Mouse (Mus musculus): ENCODE results near the gene Slc46a2. TPM values are rescaled to one million over a fixed set of nuclear protein-coding genes. Genes with fewer than 3 reads are reported as not detected.

Slc46a2 gene
- polyA plus RNA-seq, 1 experiment from 2014 or later = not detected

DNA sequence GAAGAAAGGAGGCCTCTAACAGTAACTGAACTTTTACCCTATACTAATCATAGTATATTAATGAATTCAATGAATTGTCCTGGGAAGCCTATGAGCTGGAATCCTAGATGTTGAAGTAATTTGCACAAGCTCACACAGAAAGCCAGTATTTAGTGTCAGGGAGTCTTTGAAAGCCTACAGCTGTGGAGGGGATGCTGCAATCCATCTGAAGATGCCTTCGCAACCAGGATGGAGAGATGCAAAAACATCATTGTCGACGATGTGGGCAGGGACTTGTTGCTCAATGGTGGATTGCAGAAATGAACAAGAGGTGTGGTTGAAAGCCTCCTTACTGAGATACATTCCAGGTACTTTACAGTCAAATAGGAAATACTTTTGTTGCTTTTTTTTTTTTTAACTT, 3.1 kb upstream of the Slc46a2 start:
- ATAC-seq (ENCODE audit: insufficient number of reproducible peaks, low FRiP score, low TSS enrichment, low read depth) = no peak
- Histone ChIP-seq H3K27ac (replicated peaks; ENCODE audit: low read depth, low read length) (no peak overlapping the region), H3K27me3 (ENCODE audit: control insufficient read depth, insufficient read depth, low read length) (peaks cover 4% of the 10 kb centered on the region; the same call in 1 of the 2 replicates), H3K9me3 (ENCODE audit: control insufficient read depth, low read length) (no peaks in the 10 kb centered on the region), H3K4me2 (ENCODE audit: low read depth, severe bottlenecking) (no peak overlapping the region), H3K36me3 (ENCODE audit: control insufficient read depth, insufficient read depth, low read length) (no peaks in the 10 kb centered on the region), H3K4me3 (ENCODE audit: low read depth, low read length) (no peak overlapping the region), H3K9ac (ENCODE audit: low read length) (no peak overlapping the region), H3K4me1 (ENCODE audit: control insufficient read depth, insufficient read depth, low read length) (no peaks in the 10 kb centered on the region)
- WGBS = 90% methylated on average over 3 of the region's 3 CpGs
- no peak for DNase-seq (ENCODE audit: low spot score)

DNA sequence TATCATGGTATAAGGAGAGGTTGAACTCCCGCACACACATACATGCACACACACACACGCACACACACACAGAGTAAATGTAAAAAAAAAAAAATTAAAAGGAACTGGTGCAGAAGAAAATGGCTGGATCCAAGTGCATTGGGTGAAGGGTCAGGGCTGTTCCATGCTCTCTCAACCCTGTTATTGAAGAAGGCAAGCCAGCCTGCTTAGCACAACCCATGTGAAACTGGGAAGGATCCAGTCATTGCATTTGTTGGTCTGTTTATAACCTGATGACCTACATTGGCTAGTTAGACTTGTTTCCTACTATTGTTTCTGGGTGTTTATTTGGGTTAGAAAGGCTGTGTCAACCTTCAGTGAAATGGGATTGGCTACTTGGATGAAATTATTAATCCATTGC, 6.1 kb downstream of the Slc46a2 start:
- H3K4me1 ChIP-seq (ENCODE audit: control insufficient read depth, insufficient read depth, low read length) = no peaks in the 10 kb centered on the region
- DNase-seq (ENCODE audit: low spot score) (no peak), ATAC-seq (ENCODE audit: insufficient number of reproducible peaks, low FRiP score, low TSS enrichment, low read depth) (no peak)
- no peak overlapping the region for H3K9ac ChIP-seq (ENCODE audit: low read length)
- H3K36me3 ChIP-seq (ENCODE audit: control insufficient read depth, insufficient read depth, low read length) = no peaks in the 10 kb centered on the region
- no peak overlapping the region for H3K27ac ChIP-seq (replicated peaks; ENCODE audit: low read depth, low read length)
- no peaks in the 10 kb centered on the region for H3K27me3 ChIP-seq (ENCODE audit: control insufficient read depth, insufficient read depth, low read length)
- no peaks in the 10 kb centered on the region for H3K9me3 ChIP-seq (ENCODE audit: control insufficient read depth, low read length)
- WGBS = 86% methylated on average over 2 of the region's 2 CpGs
- no peak overlapping the region for H3K4me3 ChIP-seq (ENCODE audit: low read depth, low read length)
- no peak overlapping the region for H3K4me2 ChIP-seq (ENCODE audit: low read depth, severe bottlenecking)

GRCm38 (mm10) chr4:59907657-59908230, 7.1 kb downstream of the Slc46a2 start:
- Histone ChIP-seq H3K9me3 (ENCODE audit: control insufficient read depth, low read length) (no peaks in the 10 kb centered on the region), H3K27ac (replicated peaks; ENCODE audit: low read depth, low read length) (no peak overlapping the region), H3K4me1 (ENCODE audit: control insufficient read depth, insufficient read depth, low read length) (no peaks in the 10 kb centered on the region), H3K9ac (ENCODE audit: low read length) (no peak overlapping the region), H3K36me3 (ENCODE audit: control insufficient read depth, insufficient read depth, low read length) (no peaks in the 10 kb centered on the region), H3K4me2 (ENCODE audit: low read depth, severe bottlenecking) (no peak overlapping the region), H3K27me3 (ENCODE audit: control insufficient read depth, insufficient read depth, low read length) (no peaks in the 10 kb centered on the region), H3K4me3 (ENCODE audit: low read depth, low read length) (no peak overlapping the region)
- WGBS = 63% methylated on average over 10 of the region's 10 CpGs
- no peak for ATAC-seq (ENCODE audit: insufficient number of reproducible peaks, low FRiP score, low TSS enrichment, low read depth)
- DNase-seq (ENCODE audit: low spot score) = no peak

DNA sequence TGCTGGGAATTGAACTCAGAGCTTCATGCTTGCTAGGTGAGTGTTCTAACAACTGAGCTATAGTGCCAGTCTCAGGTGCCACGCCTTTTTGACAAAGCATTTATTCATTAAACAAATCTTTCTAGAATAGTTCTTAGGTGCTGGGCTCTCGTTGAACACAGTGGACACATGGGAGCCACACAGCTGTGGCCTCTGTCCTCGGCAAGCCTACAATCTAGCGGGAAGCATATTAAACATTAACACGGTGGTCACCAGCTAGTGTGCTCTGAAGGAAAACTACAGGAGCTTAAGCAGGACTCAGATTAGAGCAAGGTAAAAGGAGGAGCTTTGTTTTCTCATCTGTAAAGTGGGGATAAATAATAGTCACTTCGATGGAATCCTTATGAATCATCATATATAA, 7.8 kb downstream of the Slc46a2 start:
- ATAC-seq (ENCODE audit: insufficient number of reproducible peaks, low FRiP score, low TSS enrichment, low read depth) = no peak

GRCm38 (mm10) chr4:59902547-59902946, 12.3 kb downstream of the Slc46a2 start:
- Histone ChIP-seq H3K27me3 (ENCODE audit: control insufficient read depth, insufficient read depth, low read length) (no peaks in the 10 kb centered on the region), H3K9me3 (ENCODE audit: control insufficient read depth, low read length) (no peaks in the 10 kb centered on the region), H3K4me2 (ENCODE audit: low read depth, severe bottlenecking) (no peak overlapping the region), H3K4me1 (ENCODE audit: control insufficient read depth, insufficient read depth, low read length) (no peaks in the 10 kb centered on the region), H3K27ac (replicated peaks; ENCODE audit: low read depth, low read length) (no peak overlapping the region), H3K9ac (ENCODE audit: low read length) (no peak overlapping the region), H3K36me3 (ENCODE audit: control insufficient read depth, insufficient read depth, low read length) (no peaks in the 10 kb centered on the region), H3K4me3 (ENCODE audit: low read depth, low read length) (no peak overlapping the region)
- DNase-seq (ENCODE audit: low spot score) (no peak), ATAC-seq (ENCODE audit: insufficient number of reproducible peaks, low FRiP score, low TSS enrichment, low read depth) (no peak)
- 68% methylated on average over 6 of the region's 6 CpGs for WGBS

More for the DNA sequence above, 7.8 kb downstream of the Slc46a2 start:
- no peaks in the 10 kb centered on the region for H3K4me1 ChIP-seq (ENCODE audit: control insufficient read depth, insufficient read depth, low read length)
- H3K4me3 ChIP-seq (ENCODE audit: low read depth, low read length) = no peak overlapping the region
- H3K27ac ChIP-seq (replicated peaks; ENCODE audit: low read depth, low read length) = no peak overlapping the region
- H3K27me3 ChIP-seq (ENCODE audit: control insufficient read depth, insufficient read depth, low read length) = no peaks in the 10 kb centered on the region
- no peaks in the 10 kb centered on the region for H3K36me3 ChIP-seq (ENCODE audit: control insufficient read depth, insufficient read depth, low read length)
- H3K9me3 ChIP-seq (ENCODE audit: control insufficient read depth, low read length) = no peaks in the 10 kb centered on the region
- 89% methylated on average over 6 of the region's 6 CpGs for WGBS
- no peak overlapping the region for H3K9ac ChIP-seq (ENCODE audit: low read length)
- H3K4me2 ChIP-seq (ENCODE audit: low read depth, severe bottlenecking) = no peak overlapping the region
- DNase-seq (ENCODE audit: low spot score) = no peak

DNA sequence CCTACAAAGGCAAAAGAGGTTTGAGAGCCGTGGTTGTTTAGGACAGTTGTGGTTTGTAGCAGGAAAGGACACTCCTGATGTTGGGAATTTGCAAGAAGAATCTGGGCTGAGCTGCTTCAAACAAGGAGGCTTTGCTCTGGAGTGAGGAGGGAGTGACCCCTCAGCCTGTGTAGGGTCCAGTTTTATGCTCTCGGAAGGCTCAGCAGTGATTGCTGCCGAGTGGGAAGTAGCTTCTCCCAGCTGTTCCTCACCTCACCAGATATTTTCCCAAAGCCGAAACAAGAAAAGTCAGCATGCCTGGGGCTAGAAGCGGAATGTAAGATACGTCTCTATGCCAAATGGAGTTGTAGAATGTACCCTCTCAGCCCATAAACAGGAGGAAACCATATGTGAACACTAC, 13.0 kb downstream of the Slc46a2 start:
- DNase-seq (ENCODE audit: low spot score) (no peak), ATAC-seq (ENCODE audit: insufficient number of reproducible peaks, low FRiP score, low TSS enrichment, low read depth) (no peak)
- Histone ChIP-seq H3K9ac (ENCODE audit: low read length) (no peak overlapping the region), H3K4me1 (ENCODE audit: control insufficient read depth, insufficient read depth, low read length) (no peaks in the 10 kb centered on the region), H3K36me3 (ENCODE audit: control insufficient read depth, insufficient read depth, low read length) (no peaks in the 10 kb centered on the region), H3K4me2 (ENCODE audit: low read depth, severe bottlenecking) (no peak overlapping the region), H3K27ac (replicated peaks; ENCODE audit: low read depth, low read length) (no peak overlapping the region), H3K4me3 (ENCODE audit: low read depth, low read length) (no peak overlapping the region), H3K27me3 (ENCODE audit: control insufficient read depth, insufficient read depth, low read length) (no peaks in the 10 kb centered on the region), H3K9me3 (ENCODE audit: control insufficient read depth, low read length) (no peaks in the 10 kb centered on the region)
- WGBS = 81% methylated on average over 6 of the region's 6 CpGs

GRCm38 (mm10) chr4:59898521-59898919, 16.3 kb downstream of the Slc46a2 start:
- H3K27ac ChIP-seq (replicated peaks; ENCODE audit: low read depth, low read length) = no peak overlapping the region
- no peak for ATAC-seq (ENCODE audit: insufficient number of reproducible peaks, low FRiP score, low TSS enrichment, low read depth)
- no peak overlapping the region for H3K4me2 ChIP-seq (ENCODE audit: low read depth, severe bottlenecking)
- H3K9ac ChIP-seq (ENCODE audit: low read length) = no peak overlapping the region
- DNase-seq (ENCODE audit: low spot score) = no peak
- no peaks in the 10 kb centered on the region for H3K9me3 ChIP-seq (ENCODE audit: control insufficient read depth, low read length)
- H3K36me3 ChIP-seq (ENCODE audit: control insufficient read depth, insufficient read depth, low read length) = no peaks in the 10 kb centered on the region
- 83% methylated on average over 9 of the region's 9 CpGs for WGBS
- no peak overlapping the region for H3K4me3 ChIP-seq (ENCODE audit: low read depth, low read length)
- no peaks in the 10 kb centered on the region for H3K4me1 ChIP-seq (ENCODE audit: control insufficient read depth, insufficient read depth, low read length)
- H3K27me3 ChIP-seq (ENCODE audit: control insufficient read depth, insufficient read depth, low read length) = no peaks in the 10 kb centered on the region

DNA sequence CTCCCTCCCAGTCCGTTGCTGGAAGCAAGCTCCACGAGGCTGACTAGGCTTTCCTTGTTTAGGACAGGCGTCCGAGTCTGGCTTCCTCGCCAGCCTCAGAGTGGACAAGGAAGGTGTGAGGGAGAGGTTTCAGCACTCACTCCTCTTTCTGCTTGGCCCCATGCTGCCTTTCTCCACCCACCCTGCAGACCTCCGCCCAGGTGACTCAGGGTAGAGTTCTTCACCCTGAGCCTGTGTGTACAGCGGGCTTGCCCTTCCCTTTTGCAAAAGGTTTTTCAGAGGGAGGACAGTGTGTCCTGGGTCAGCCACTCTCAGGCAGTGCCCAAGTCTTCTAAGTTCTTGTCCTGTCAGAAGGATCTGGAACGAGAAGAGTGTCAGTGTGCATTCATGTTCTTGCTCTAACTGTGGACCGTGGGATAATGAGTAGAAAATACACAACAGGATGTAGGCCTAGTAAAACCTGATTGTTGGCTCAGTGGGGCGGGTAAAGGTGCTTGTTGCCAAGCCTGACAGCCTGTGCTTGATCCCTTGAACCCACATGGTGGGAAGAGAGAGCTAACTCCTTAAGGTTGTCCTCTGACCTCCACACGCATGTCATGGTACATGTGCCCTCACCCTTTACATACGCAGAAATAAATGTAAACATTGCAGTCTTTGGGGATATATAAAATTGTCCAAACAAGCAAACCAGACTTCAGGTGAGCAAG, 16.9 kb downstream of the Slc46a2 start:
- ATAC-seq (ENCODE audit: insufficient number of reproducible peaks, low FRiP score, low TSS enrichment, low read depth) = no peak
- H3K27ac ChIP-seq (replicated peaks; ENCODE audit: low read depth, low read length) = no peak overlapping the region
- WGBS = 78% methylated on average over 12 of the region's 12 CpGs

DNA sequence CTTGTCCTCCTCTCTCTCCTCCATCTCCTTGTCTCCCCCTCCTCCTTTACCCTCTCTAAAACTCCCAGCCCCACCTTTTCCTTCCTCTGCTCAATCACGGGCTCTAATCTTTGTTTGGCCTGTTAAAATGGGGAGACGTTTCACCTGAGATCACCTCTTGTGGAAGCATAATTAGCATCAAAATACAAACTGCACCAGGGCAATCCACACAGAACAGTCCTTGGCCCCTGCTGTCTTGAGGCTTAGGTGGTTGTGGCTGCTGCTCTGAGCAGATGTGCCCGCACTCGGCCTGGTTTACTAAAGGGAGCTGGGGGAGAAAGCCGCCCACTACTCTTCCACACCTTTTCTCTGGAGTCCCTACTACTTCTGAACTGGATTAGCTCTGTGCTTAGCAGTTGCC, 18.9 kb downstream of the Slc46a2 start:
- DNase-seq (ENCODE audit: low spot score) (no peak), ATAC-seq (ENCODE audit: insufficient number of reproducible peaks, low FRiP score, low TSS enrichment, low read depth) (no peak)
- no peak overlapping the region for H3K9ac ChIP-seq (ENCODE audit: low read length)
- H3K4me2 ChIP-seq (ENCODE audit: low read depth, severe bottlenecking) = no peak overlapping the region
- H3K4me3 ChIP-seq (ENCODE audit: low read depth, low read length) = no peak overlapping the region
- no peaks in the 10 kb centered on the region for H3K36me3 ChIP-seq (ENCODE audit: control insufficient read depth, insufficient read depth, low read length)
- H3K4me1 ChIP-seq (ENCODE audit: control insufficient read depth, insufficient read depth, low read length) = no peaks in the 10 kb centered on the region
- H3K27me3 ChIP-seq (ENCODE audit: control insufficient read depth, insufficient read depth, low read length) = no peaks in the 10 kb centered on the region
- no peaks in the 10 kb centered on the region for H3K9me3 ChIP-seq (ENCODE audit: control insufficient read depth, low read length)
- no peak overlapping the region for H3K27ac ChIP-seq (replicated peaks; ENCODE audit: low read depth, low read length)
- 80% methylated on average over 5 of the region's 5 CpGs for WGBS

More for the DNA sequence above, 16.9 kb downstream of the Slc46a2 start:
- Histone ChIP-seq H3K36me3 (ENCODE audit: control insufficient read depth, insufficient read depth, low read length) (no peaks in the 10 kb centered on the region), H3K4me1 (ENCODE audit: control insufficient read depth, insufficient read depth, low read length) (no peaks in the 10 kb centered on the region), H3K27me3 (ENCODE audit: control insufficient read depth, insufficient read depth, low read length) (no peaks in the 10 kb centered on the region), H3K9me3 (ENCODE audit: control insufficient read depth, low read length) (no peaks in the 10 kb centered on the region), H3K4me3 (ENCODE audit: low read depth, low read length) (no peak overlapping the region), H3K9ac (ENCODE audit: low read length) (no peak overlapping the region), H3K4me2 (ENCODE audit: low read depth, severe bottlenecking) (no peak overlapping the region)
- DNase-seq (ENCODE audit: low spot score) = no peak

Measured in limb, embryonic 11.5 days (tissue).